Mouse (Mus musculus): ENCODE results near the gene Vps4b. TPM values are rescaled to one million over a fixed set of nuclear protein-coding genes. Genes with fewer than 3 reads are reported as not detected.

Vps4b gene
- 129 TPM for polyA plus RNA-seq (2015; fragmentation: Illumina TruSeq; extraction: RNeasy Lipid Tissue Mini Kit (QIAGEN cat#74804); ENCODE audit: insufficient read depth, low replicate concordance)

DNA sequence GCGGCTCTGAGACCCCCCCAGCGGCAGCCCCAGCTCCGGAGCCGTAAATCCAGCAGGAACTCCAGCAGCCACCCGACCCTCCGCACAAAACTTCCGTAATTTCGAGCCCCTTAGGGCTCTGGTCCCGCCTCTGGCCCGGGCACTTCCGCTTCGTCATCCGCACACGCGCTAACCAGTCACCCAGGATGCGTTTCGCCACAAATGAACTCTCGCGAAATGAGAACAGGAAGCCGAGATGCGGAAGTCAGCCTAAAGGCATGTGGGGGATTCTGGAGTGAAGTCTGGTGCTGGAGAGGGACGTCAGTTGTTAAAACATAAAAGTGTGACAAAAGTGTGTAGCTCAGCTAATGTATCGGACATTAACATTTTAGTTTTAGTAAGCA, at the start of gene Vps4b:
Gene Vps4b (minus strand): TSS at position 187 of the 383 bp plus-strand sequence.

GRCm38 (mm10) chr1:106759572-106760435, 36.7 kb downstream of the Vps4b start, which contains the start of gene Kdsr:
Gene Kdsr, minus strand, starts transcription at chr1:106759727.

Other genes starting within 250 kb of the Vps4b start
- 33.1 TPM for gene Bcl2, start 82.5 kb downstream of the Vps4b start, polyA plus RNA-seq (2015; fragmentation: Illumina TruSeq; extraction: RNeasy Lipid Tissue Mini Kit (QIAGEN cat#74804); ENCODE audit: insufficient read depth, low replicate concordance)
- 10.1 TPM for gene Kdsr, start 37.0 kb downstream of the Vps4b start, polyA plus RNA-seq (2015; fragmentation: Illumina TruSeq; extraction: RNeasy Lipid Tissue Mini Kit (QIAGEN cat#74804); ENCODE audit: insufficient read depth, low replicate concordance)
- not detected for gene Serpinb5, start 64.4 kb upstream of the Vps4b start, polyA plus RNA-seq (2015; fragmentation: Illumina TruSeq; extraction: RNeasy Lipid Tissue Mini Kit (QIAGEN cat#74804); ENCODE audit: insufficient read depth, low replicate concordance)
- not detected for gene Serpinb12, start 137.7 kb upstream of the Vps4b start, polyA plus RNA-seq (2015; fragmentation: Illumina TruSeq; extraction: RNeasy Lipid Tissue Mini Kit (QIAGEN cat#74804); ENCODE audit: insufficient read depth, low replicate concordance)
- not detected for gene Serpinb13, start 184.3 kb upstream of the Vps4b start, polyA plus RNA-seq (2015; fragmentation: Illumina TruSeq; extraction: RNeasy Lipid Tissue Mini Kit (QIAGEN cat#74804); ENCODE audit: insufficient read depth, low replicate concordance)

All from spleen, adult 10 weeks (tissue).